Mouse (Mus musculus): Measurements from ENCODE around the gene Dtx1.

Gene Dtx1

DNA sequence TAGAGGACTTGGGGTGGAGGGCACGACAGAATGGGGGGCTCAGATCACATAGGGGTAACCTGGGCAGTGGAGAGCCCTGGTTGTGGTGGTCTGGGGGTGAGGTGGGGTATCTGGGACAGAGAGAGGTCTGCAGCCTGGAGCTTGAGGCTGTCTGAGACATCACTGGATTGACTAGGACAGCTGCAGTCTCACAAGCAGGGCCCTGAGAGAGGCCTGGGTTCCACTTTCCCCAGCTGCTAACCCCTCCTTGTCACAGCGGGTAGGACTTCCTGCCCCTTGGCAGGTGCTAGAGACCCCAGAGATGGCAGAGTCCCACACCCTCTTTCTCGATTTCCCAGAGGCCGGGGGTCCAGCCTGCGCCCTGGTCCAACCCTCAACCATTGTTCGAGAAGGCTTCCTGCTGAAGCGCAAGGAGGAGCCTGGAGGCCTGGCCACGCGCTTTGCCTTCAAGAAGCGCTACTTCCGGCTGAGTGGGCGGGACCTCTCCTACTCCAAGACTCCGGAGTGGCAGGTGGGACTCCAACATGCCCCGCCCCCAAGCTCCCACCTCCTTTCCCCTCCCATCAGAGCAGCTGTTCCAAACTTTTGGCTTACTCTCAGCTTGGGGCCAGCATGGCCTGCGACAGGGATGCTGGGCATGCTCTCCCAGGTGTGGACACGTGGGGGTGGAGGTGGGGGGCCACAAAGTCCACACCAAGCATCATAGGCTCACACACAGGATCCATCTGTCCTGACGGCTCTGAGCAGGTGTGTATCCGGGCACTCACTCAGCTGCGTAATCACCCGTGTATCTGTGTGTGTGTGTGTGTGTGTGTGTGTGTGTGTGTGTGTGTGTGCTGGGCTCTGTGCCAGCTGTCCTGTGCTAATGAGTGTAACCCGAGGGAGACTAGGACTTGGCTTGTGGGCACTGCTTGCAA lies 37.2 kb downstream of the Dtx1 start:
- peak; percentile 41 for DNase-seq

DNA sequence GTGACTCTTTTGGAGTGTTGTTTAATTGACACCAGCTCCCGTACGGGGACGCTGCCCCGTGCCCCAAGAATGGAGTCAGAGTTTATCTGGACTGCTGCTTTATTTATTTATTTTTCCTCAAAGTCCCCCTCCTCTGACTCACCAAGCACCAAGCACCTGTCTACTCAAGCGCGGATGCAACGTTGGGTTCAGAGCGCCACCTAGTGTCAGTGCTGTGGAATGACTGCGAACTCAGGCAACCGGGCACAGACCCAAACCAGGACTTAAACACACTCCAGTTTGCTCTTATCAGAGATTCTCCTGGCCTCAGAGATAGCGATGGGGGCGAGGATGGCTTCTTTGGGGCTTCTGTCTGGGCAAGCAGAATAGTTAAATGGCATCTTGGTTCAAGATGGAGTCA lies 38.1 kb downstream of the Dtx1 start:
- DNase-seq: peak; percentile 63

DNA sequence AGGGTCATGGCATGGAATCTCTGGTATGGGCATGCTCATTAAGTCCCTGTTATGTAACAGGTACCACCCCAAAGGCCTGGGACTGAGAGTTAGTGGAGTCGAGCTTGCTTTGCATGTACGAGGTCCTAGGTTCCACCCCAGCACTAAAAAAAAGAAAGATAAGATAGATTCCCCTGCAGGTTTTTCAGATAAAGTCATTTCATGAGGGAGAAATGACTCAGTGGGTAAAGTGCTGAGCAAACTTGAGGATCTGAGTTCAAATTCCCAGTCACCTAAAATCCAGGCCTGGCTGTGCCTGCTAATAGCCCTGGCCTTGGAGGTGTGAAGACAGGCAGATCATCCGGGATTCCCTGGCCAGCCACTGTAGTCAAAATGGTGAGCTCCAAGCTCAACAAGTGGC lies 39.9 kb downstream of the Dtx1 start:
- DNase-seq: no peak

DNA sequence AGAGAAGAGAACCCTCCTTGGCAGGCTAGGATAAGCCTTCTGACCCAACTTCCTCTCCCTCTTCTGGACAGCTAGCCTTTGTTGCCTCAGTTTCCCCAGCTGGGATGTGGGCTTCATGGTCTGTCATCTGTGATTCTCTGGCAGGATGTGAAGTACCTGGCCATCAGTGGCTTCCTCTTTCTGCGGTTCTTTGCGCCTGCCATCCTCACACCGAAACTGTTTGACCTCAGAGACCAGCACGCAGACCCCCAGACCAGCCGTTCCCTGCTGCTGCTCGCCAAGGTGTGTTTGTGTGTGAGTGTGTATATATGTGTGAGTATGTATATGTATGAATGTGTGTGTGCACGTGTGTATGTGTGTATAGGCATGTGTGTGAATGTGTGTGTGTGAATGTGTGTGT lies 41.6 kb downstream of the Dtx1 start:
- no peak for DNase-seq

DNA sequence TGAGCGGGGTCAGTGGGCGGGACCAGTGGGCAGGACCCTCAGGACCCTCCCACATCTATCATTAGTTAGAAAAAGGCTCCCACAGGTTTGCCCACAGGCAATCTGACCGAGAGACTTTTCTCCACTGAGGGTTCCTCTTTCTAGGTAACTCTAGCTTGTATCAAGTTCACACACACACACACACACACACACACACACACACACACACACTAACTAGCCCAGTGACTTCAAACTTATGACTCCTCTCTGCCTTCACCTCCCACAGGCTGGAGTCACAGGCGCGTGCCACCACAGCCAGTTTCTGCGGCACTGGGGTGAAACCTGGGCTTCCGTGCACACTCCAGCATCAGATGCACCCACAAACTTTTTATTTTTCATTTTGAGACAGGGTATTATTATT lies 43.0 kb downstream of the Dtx1 start:
- DNase-seq: no peak

DNA sequence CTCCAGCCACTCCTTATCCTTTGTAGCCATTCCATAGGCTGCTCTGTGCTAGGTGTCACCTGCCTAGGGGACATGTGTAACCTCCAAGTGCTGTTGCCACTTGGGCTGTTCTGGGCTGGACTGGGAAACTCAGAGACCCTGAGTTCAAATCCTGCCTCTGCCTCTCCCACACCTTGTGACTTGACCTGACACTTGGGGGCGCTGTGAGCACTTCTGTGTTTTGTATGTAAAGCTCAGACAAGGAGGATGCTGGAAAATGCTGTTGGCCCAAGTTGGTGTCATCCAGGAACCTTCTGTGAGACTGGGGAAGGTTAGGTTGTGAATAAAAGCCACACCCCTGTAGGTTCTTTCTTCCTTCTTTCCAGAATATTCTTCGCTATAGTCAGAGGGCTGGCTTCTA lies 46.8 kb downstream of the Dtx1 start:
- DNase-seq: no peak

DNA sequence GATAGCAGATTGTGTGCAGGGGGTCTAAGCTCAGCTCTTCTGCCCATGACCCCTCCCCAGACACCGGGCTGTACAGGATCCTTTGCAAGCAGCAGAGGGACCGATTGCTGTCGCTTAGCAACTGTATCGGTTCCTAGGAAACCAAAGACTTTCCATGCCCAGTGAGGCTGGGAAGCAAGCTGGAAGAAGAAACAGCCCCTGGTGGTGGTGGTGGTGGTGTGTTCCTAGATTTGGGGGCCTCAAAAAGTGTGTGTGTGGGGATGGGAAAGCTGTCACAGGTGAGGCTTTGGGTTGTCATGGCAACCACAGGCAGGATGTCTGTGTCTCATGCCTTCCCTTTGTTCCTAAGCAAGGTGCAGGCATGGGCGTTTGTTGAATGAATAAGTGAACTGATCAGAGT lies 50.9 kb downstream of the Dtx1 start:
- DNase-seq: no peak

DNA sequence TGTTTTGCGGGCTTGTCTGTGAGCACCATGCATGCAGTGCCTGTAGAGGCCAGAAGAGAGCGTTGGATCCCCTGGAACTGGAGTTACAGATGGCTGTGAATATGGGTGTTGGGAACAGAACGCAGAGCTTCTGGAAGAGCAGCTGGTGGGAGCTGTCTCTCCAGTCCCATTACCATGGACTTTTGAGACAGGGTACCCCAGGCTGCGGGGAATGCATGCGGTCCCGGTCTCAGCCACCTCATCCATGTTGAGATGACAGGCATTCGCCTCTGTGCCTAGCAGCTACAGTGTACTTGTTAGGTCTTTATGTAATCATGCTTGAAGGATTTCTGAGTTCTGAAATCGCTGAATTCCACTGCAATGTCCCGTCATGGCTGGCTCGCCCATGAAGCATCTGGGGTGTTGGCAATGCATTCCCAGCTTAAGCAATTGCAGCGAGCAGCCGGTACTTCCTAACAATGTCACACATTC lies 55.4 kb downstream of the Dtx1 start:
- peak; percentile 57 for DNase-seq

DNA sequence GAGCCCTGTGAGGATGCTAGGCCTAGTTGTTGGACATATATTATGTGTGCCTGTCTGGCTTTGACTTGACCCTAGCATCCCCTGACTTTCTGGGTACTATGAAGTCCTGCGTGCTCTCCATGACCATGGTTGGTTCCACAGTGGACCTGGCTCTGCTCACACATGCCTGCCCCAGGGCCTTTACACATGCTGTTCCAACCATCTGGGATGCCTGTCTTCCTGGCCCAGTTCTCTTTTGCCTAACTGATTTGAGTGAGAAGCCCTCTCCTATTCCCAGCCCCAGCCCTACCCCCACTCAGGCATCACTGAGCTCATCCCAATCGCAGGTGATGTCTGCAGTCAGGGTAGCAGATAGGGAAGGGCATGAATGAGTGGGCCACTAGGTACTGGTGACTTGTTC lies 57.9 kb downstream of the Dtx1 start:
- no peak for DNase-seq

DNA sequence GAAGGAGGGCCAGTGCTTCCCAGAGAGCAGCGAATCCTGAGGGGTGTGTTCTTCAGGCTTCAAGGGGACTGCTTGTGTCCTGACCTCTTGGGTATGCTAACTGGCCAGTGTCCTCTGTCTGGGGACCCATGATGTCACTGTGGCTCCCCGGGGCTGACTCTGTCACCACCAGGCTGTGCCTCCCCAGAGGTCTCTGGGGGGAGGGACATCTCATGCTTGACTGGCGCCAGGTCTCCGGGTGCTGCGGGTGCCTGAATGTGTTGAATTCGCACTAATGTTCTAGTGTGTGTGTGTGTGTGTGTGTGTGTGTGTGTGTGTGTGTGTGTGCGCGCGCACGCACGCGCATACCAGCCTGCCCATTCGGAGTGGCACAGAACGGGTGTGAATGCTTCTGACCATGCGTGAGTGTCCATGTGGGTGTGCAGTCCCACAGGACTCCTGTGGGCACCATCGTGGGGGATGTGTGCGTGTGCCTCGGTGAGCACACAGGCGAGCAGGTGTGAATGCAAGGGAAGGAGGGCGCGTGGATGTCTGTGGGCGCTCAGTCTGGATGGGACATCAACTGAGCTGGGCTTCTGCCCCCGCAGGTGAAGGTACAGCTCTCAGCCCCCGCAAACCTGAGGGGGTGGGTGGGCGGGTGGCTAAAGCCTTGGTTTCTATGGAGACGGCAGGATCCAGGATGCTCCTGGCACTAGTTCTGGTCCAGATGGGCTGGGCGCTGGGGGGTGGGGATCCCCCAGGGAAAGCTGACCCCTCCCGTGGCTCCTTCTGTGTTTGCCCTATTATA lies 58.6 kb downstream of the Dtx1 start:
- no peak for DNase-seq

DNA sequence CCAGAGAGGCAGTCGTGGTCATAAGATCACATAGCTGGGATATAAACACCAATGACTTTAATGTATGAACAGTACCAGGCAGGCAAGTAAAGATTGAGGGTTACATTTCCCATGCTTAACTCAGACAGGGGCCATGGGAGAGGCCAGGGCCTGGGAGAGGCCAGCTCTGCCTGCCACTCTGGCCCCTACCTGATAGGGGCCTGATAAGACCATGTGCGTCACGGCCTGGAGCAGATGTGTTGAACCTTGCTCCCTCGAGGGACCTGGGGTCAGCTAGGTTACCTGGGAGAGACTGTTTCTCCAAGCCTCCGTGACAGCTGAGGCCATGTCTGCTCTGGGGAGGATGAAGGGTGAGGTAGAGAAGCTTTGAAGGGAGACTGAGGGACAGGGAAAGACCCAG lies 60.5 kb downstream of the Dtx1 start:
- no peak for DNase-seq

DNA sequence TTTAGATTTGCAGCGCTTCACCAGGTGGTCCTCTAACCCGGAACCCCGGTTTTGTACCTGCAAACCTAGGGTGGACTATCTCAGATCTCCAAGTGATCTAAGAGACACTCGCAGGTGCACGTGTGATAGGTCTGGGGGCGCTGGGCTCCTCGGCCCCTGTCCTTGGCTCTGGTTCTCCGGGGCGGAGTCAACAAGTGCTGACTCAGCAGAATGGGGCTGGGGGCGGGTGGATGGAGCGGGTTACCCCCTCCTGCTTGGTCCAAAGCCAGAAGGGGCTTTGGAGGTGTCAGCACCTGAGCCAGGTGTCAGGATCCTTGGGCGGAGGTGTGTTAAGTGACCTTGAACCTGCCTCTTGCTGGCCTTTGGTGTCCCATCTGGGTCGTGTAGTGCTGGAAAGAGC lies 61.8 kb downstream of the Dtx1 start:
- DNase-seq: no peak

DNA sequence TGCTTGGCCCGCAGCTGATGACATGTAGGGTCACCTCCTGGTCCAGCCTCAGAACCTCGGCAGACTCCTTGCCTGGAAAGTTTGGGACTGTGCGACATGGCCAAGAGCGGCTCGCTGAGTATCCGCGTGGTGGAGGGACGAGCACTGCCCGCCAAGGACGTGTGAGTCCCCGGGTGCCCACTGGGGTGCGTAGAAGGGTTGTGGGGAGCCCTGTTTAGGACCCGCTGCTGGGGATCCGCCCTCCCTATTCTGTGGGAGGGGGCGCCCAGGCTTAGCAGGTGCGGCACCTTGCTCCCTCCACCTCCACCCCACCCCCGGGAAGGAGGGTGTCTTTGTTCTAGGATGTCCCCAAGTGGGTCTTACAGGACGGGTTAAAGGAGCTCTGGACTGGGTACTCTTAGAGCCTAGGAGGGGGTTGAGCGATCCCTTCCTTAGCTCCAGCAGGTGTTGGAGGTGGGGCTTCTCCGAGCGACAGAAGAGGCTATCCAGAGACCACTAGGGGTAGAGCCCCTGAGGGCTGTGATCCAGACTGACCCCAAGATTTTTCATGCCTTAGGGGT lies 62.3 kb downstream of the Dtx1 start:
- no peak for DNase-seq

DNA sequence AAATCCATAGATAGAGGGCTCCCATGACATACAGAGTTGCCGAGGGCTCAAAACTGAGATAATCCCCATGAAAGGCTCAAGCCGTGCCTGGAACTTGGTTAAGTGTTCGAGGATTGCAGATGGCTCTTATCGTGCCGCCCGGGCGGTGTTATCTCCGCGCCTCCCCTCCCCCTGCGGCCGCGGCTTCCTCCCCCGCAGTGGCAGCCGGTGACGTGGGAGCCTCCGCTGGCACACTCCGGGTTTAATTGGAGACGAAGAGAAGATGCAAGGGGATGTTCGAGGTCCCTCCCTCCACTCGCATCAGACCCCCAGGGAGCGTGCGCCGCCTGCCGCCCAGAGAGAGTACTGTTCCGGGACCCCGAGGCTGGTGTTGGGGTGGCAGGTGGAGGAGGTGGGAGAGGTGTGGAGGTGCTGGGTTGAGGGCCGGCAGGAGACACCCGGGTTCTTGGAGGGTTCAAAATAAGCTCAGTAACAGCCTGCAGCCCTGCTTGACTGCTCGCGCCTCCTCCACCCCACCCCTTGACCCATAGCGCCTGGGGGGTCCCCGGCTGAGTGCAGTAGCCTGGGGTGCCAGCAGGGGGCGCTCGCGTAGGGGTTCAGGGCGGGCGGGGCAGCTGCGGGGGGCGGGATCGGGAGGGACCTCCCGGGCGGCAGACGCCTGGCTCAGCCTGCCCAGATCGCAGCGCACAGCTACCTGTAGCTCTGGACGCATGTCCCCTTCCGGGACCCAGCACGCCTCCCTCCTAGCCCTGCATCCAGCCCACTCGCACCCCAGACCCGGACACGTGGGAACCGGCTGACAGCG lies 63.0 kb downstream of the Dtx1 start, which contains the start of gene Rasal1:
Gene Rasal1 (plus strand): TSS at position 244 of the 805 bp plus-strand sequence.
- peak; percentile 54 for DNase-seq

DNA sequence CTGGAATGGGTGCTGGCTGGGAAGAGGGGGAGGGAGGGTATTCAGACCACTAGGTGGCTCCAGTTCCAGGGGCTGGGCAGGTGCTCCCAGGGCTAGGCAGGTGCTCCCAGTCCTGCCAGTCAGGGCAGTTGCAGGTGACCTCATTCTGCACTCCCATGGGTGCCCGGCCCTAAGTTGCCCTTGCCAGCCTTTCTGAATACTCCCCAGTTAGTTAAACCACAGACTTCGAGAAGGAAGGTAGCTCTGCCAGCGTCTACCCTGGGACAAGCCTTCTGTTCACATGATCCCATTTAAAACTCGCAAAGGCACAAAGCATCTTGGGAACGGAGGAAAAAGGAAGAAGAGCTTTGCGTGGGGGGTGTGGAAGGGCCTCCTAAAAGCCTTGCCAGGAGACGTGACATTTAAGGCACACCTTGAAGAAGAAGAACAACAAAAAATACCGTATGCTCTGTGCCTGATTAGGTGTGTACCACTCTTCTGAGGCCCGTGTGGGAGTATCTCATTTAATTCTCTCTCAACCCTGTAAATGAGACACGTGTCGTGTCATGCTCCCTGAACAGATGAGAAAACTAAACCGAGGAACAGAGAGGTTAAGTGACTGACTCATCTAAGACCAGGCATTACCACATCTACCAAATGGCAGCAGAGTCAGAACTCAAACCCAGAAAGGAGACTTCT lies 63.8 kb downstream of the Dtx1 start:
- no peak for DNase-seq

DNA sequence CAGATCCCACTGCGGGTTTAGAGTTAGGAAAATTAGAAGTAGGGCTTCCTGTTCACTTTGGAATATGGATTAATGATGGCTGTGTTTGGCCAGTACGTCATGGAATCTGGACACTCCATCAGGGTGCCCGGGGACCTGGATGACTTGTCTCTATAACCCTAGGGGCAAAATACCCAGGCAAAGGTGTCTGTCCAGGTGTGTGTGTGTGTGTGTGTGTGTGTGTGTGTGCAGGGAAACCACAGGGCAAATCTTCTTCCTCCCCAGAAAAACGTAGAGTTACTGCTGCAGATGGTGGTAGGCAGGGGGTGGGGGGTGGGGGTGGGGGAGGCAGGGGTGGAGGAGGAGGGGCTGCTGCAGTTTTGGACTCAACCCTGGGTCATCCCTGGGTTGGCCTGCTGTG lies 64.4 kb downstream of the Dtx1 start:
- DNase-seq: no peak

DNA sequence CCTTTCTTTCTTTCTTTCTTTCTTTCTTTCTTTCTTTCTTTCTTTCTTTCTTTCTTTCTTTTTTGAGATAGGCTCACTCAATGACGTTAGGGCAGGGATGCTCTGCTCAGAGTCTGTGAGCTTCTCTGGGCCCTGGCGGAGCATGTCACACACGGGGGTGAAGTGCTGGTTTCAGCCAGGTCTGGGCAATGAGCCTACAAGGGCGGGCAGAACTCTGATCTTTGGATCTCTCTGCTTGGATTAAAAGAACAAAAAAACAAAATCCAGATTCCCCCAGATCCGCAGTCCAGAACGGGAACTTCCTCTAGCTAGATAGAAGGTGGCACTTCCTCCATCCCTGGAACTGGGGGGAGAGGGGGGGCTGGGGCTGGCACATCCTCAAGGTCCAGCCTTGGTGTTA lies 65.9 kb downstream of the Dtx1 start:
- peak; percentile 53 for DNase-seq

DNA sequence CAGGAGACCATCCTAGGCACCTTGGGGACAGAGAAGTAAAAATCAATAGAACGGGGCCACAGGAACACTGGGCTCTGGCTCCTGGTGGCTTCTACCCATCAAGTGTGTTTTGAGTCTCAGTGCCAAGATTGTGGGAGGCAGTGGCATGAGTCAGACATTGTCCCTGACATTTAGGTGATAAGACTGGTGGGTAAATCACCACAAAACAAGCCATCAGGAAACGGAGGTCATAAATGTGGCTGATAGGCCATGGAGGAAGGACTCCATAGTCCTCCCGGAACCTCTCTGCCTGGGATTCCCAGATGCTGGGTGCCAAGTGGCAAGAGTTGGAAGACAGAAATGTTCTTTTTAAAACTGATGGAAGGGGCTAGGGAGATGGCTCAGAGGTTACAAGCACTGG lies 67.5 kb downstream of the Dtx1 start:
- no peak for DNase-seq

DNA sequence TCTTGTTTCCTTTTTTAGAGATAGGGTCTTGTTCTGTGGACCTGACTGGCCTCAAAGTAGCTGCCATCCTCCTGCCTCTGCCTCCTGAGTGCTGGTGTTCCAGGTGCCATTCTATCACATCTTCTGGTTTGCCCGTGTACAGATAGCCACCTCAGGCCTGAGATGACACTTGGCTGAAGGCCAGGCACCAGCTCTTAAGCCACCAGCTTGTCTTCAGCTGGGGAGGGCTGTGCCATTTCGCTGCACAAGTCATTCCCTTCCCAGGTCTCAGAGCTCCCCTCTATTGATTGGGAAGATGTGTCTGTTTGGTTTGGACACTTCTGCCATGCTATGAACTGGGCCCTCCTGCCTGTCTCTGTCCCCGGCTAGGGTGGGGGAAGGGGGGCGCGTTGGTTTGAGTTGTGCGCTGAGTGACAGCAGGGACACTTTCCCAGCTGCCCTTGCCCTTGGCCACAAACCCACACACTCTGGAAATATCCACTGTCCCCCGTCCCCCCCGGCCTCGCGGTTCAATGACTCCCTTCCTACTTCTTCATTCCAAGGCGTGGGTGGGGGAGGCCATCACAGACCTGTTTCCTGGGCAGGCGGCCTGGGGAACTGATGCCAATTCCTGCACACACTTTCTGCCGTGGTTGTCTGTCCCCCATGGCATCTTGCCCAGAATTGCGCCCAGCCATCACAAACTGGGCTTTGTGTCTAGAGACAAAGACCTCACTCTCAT lies 68.2 kb downstream of the Dtx1 start:
- no peak for DNase-seq

DNA sequence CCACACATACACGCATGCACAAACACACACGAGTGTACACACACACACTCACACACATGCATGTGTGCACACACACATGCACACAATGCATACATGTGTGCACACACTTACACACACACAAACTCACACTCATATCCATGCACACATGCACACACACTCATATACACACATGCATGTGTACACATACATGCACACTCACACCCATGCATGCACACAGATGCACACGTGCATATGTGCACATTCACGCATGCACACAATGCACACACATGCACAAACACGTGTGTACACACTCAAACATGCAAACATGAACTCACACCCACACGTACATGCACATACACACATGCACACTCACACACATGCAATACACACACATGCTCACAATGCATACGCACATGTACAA lies 71.6 kb downstream of the Dtx1 start:
- DNase-seq: no peak

DNA sequence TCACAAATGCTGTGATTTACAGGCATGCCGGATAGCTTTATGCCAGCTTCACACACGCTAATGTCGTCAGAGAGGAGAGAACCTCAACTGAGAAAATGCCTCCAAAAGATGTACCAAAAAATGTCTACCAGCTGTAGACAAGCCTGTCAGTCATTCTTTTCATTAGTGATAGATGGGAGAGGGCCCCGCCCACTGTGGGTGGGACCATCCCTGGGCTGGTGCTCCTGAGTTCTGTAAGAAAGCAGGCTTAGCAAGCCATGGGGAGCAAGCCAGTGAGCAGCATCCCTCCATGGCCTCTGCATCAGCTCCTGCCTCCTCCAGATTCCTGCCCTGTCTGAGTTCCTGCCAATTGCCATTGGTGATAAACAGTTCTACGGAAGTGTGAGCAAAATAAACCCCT lies 76.1 kb downstream of the Dtx1 start:
- no peak for DNase-seq

DNA sequence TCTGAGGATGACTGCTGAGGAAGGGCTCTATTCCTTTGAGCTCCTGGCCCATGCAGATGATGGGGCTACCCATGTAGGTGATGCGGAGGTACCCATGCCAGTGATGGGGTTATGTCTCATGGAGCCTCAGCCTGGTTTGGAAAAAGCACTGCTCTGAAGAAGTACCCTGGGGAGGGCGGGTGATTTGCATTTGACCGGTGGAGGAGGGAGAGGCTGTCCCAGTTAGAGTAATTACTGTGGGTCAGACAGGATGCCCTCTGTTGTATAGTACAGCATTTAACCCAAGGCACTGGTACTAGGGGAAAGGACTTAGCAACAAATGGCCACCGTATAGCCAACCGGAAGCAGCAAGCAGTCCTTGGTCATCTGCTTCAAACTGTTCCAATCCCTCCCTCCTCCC lies 76.9 kb downstream of the Dtx1 start:
- DNase-seq: no peak
